Comparison of ENCODE assay signal across 26 mouse cellular contexts in the genomic region with DNA sequence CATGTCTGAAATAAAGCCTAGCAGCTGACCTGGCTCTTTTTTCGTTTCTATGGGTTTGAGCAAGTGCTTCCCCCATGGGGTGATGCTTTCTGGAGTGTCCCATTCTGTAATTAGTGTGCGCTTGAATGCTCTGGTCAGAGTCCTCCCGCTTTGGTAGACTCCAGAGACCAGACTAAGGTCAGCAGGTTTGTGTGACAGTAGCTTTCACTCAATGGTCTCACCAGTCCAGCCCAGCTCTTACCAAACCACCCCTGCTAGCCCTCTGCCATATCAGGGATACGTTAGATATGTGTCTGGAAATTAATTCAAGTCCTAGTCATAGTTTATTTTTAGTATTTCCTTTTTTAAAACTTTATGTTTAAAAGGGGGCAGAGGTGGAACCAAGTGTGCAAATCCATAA. TPM values are rescaled to one million over a fixed set of nuclear protein-coding genes. Genes with fewer than 3 reads are reported as not detected.
DNase-seq lines count a peak whose midpoint lies in the region; ATAC-seq and TF ChIP-seq lines count a peak whose summit lies in the region.
"Had no signal": no experiment of that assay in that cellular context is flagged by ENCODE, and none has a peak within 500 bp of the region (broad histone marks: within the 10 kb centered on the region; RNA-seq: fewer than 3 reads in every experiment).

No protein-coding gene starts in this region.

- TF ChIP-seq CTCF in heart, postnatal 0 days (IDR thresholded peaks at IDR 0.05; ENCODE audit: low read depth), result no peak
- TF ChIP-seq CTCF in kidney, postnatal 0 days (IDR thresholded peaks at IDR 0.05; ENCODE audit: low read depth), result no peak
- TF ChIP-seq CTCF in ES-Bruce4 (IDR thresholded peaks at IDR 0.05; ENCODE audit: low read depth, low read length), result no peak

- peaks cover 62% of the 10 kb centered on the region for H3K36me3 ChIP-seq in heart, embryonic 15.5 days
- peaks cover 57% of the 10 kb centered on the region for H3K36me3 ChIP-seq in heart, postnatal 0 days (replicated peaks; ENCODE audit: control insufficient read depth, insufficient read depth, low read length)
- H3K36me3 ChIP-seq in kidney, postnatal 0 days (ENCODE audit: insufficient read depth, low read length), result peaks cover 51% of the 10 kb centered on the region
- H3K36me3 ChIP-seq in ES-Bruce4 (ENCODE audit: control insufficient read depth, insufficient read depth, low read length, poor library complexity, severe bottlenecking), result peaks cover 44% of the 10 kb centered on the region

- H3K4me3 ChIP-seq in heart, embryonic 15.5 days, result no peak overlapping the region
- no peak overlapping the region for H3K4me3 ChIP-seq in heart, postnatal 0 days (ENCODE audit: low read depth, low read length)
- H3K4me3 ChIP-seq in kidney, postnatal 0 days (replicated peaks; ENCODE audit: low read depth, low read length), result no peak overlapping the region
- no peak overlapping the region for H3K4me3 ChIP-seq in ES-Bruce4 (ENCODE audit: low read depth, low read length)
- H3K4me3 ChIP-seq: embryonic facial prominence, embryonic 13.5 days; embryonic facial prominence, embryonic 15.5 days; erythroblast, embryonic 14.5 days; forebrain, embryonic 10.5 days; forebrain, embryonic 12.5 days had no signal

- no peak for TF ChIP-seq POLR2A in ES-Bruce4 (IDR thresholded peaks at IDR 0.05; ENCODE audit: insufficient read depth, low read length)

- no peaks in the 10 kb centered on the region; the same call in 1 of the 2 replicates for H3K9me3 ChIP-seq in heart, embryonic 15.5 days (replicated peaks)
- peaks cover 2% of the 10 kb centered on the region for H3K9me3 ChIP-seq in heart, postnatal 0 days (replicated peaks; ENCODE audit: control insufficient read depth, low read length)
- no peaks in the 10 kb centered on the region for H3K9me3 ChIP-seq in kidney, postnatal 0 days (replicated peaks; ENCODE audit: low read length)
- H3K9me3 ChIP-seq in ES-Bruce4 (replicated peaks; ENCODE audit: control insufficient read depth, insufficient read depth, low read length, poor library complexity, severe bottlenecking), result peaks cover 18% of the 10 kb centered on the region

- no peak for DNase-seq in heart, adult 18-20 months
- DNase-seq in heart, postnatal 0 days (ENCODE audit: low spot score), result peak; percentile 22
- DNase-seq in heart, postnatal 4 days, result no peak
- no peak for DNase-seq in kidney, postnatal 0 days (ENCODE audit: low spot score)
- DNase-seq in kidney, postnatal 4 days, result no peak
- DNase-seq: adrenal gland, adult 2 months; adrenal gland, postnatal 10 days; adrenal gland, postnatal 25 days; B cell, adult 2 months; cerebellum, adult 11 months; cerebellum, adult 18-20 months; cerebellum, adult 8-10 months; cerebellum, adult 9-11 months; cerebellum, postnatal 14 days; cerebellum, postnatal 36 days; embryo, embryonic 11 days had no signal

- TF ChIP-seq EP300 in heart, postnatal 0 days (IDR thresholded peaks at IDR 0.05; ENCODE audit: low read depth), result no peak
- TF ChIP-seq EP300 in ES-Bruce4 (IDR thresholded peaks at IDR 0.05; ENCODE audit: insufficient read depth, low read depth, low read length), result no peak

- H3K27ac ChIP-seq in heart, embryonic 15.5 days, result 0 out of 2 replicates have a peak overlapping the region, but pooled peaks have one; percentile 3
- 0 out of 2 replicates have a peak overlapping the region, but pooled peaks have one; percentile 8 for H3K27ac ChIP-seq in heart, postnatal 0 days (ENCODE audit: low read depth)
- H3K27ac ChIP-seq in kidney, postnatal 0 days, result no peak overlapping the region
- H3K27ac ChIP-seq in ES-Bruce4 (ENCODE audit: insufficient read depth, low read length), result peak overlapping the region; percentile 59; the same call in 1 of the 2 replicates
- H3K27ac ChIP-seq: embryonic facial prominence, embryonic 13.5 days; embryonic facial prominence, embryonic 15.5 days; forebrain, embryonic 10.5 days; forebrain, embryonic 12.5 days had no signal

- no peak for ATAC-seq in heart, embryonic 15.5 days (replicated peaks; ENCODE audit: insufficient number of reproducible peaks, insufficient read depth, low FRiP score, low read depth)
- peak; percentile 57; the same call in 1 of the 2 replicates for ATAC-seq in heart, postnatal 0 days (ENCODE audit: insufficient read depth, low read depth)
- peak; percentile 54; the same call in 1 of the 2 replicates for ATAC-seq in kidney, postnatal 0 days (replicated peaks; ENCODE audit: low FRiP score, low read depth)
- ATAC-seq: CD4-positive, CD25-positive, alpha-beta regulatory T cell, adult 4 months; forebrain, embryonic 14.5 days had no signal

- H3K4me1 ChIP-seq in heart, embryonic 15.5 days (replicated peaks), result peaks cover 7% of the 10 kb centered on the region; the same call in 1 of the 2 replicates
- peaks cover 3% of the 10 kb centered on the region; the same call in 1 of the 2 replicates for H3K4me1 ChIP-seq in heart, postnatal 0 days (ENCODE audit: control insufficient read depth, insufficient read depth)
- H3K4me1 ChIP-seq in kidney, postnatal 0 days (replicated peaks; ENCODE audit: insufficient read depth, low read length), result no peaks in the 10 kb centered on the region
- H3K4me1 ChIP-seq in ES-Bruce4 (ENCODE audit: control insufficient read depth, insufficient read depth, low read length), result no peaks in the 10 kb centered on the region
- H3K4me1 ChIP-seq: embryonic facial prominence, embryonic 13.5 days; embryonic facial prominence, embryonic 15.5 days; forebrain, embryonic 10.5 days; forebrain, embryonic 12.5 days had no signal

- H3K27me3 ChIP-seq in heart, embryonic 15.5 days, result no peaks in the 10 kb centered on the region
- H3K27me3 ChIP-seq in heart, postnatal 0 days (ENCODE audit: control insufficient read depth, insufficient read depth, low read length), result no peaks in the 10 kb centered on the region
- no peaks in the 10 kb centered on the region for H3K27me3 ChIP-seq in kidney, postnatal 0 days (ENCODE audit: insufficient read depth, low read length)
- H3K27me3 ChIP-seq in ES-Bruce4 (ENCODE audit: control insufficient read depth, insufficient read depth, low read length, poor library complexity, severe bottlenecking), result no peaks in the 10 kb centered on the region
- H3K27me3 ChIP-seq: CH12.LX; embryonic facial prominence, embryonic 13.5 days; embryonic facial prominence, embryonic 15.5 days; forebrain, embryonic 12.5 days had no signal

- no peak overlapping the region for H3K9ac ChIP-seq in heart, embryonic 15.5 days
- H3K9ac ChIP-seq in heart, postnatal 0 days (replicated peaks; ENCODE audit: low read depth, low read length), result no peak overlapping the region
- no peak overlapping the region for H3K9ac ChIP-seq in kidney, postnatal 0 days (ENCODE audit: low read depth, low read length)
- H3K9ac ChIP-seq in ES-Bruce4 (ENCODE audit: low read depth, poor library complexity, severe bottlenecking), result no peak overlapping the region
- H3K9ac ChIP-seq: embryonic facial prominence, embryonic 13.5 days; embryonic facial prominence, embryonic 15.5 days; forebrain, embryonic 12.5 days had no signal

- no peak overlapping the region for H3K4me2 ChIP-seq in heart, embryonic 15.5 days
- H3K4me2 ChIP-seq in heart, postnatal 0 days (ENCODE audit: low read depth, low read length), result no peak overlapping the region
- no peak overlapping the region for H3K4me2 ChIP-seq in kidney, postnatal 0 days (ENCODE audit: low read length)
- H3K4me2 ChIP-seq: embryonic facial prominence, embryonic 13.5 days; embryonic facial prominence, embryonic 15.5 days; forebrain, embryonic 12.5 days had no signal

- 79% methylated on average over 4 of the region's 4 CpGs for WGBS in heart, embryonic 15.5 days
- WGBS in heart, postnatal 0 days, result 68% methylated on average over 4 of the region's 4 CpGs
- WGBS in kidney, postnatal 0 days, result 88% methylated on average over 4 of the region's 4 CpGs

RNA-seq across cellular contexts. Expression of gene Tmem44, which starts 10.0 kb away (rescaled TPM):
- 19.3 and 22.2 TPM in 2 replicates for polyA plus RNA-seq in heart, embryonic 15.5 days (2015; fragmentation: Nextera tagmentation; extraction: Ambion mirVana)
- total RNA-seq in heart, adult 18-20 months (2021), result 1 to 10 TPM; 3.8 to 4.4 TPM
- 31.1 and 33.5 TPM in 2 replicates for total RNA-seq in heart, postnatal 0 days (2014; rRNA removed; ENCODE audit: low replicate concordance)
- 11.8 and 14.6 TPM in 2 replicates for polyA plus RNA-seq in heart, postnatal 0 days (2015; fragmentation: Nextera tagmentation; extraction: Ambion mirVana)
- 10 to 100 TPM; 19.4 to 19.7 TPM for total RNA-seq in heart, postnatal 4 days (2021)
- 13.4 and 13.8 TPM in 2 replicates for polyA plus RNA-seq in kidney, postnatal 0 days (2015; fragmentation: Nextera tagmentation; extraction: Ambion mirVana)
- 4.2 and 5.4 TPM in 2 replicates for polyA plus RNA-seq in ES-Bruce4 (2011; ENCODE audit: insufficient read depth, insufficient read length, low read depth, missing spikeins)

RNA-seq across cellular contexts. Expression of gene Lsg1, which starts 26.8 kb away (rescaled TPM):
- 34.8 and 36.2 TPM in 2 replicates for polyA plus RNA-seq in heart, embryonic 15.5 days (2015; fragmentation: Nextera tagmentation; extraction: Ambion mirVana)
- 10 to 100 TPM; 19.5 to 23.4 TPM for total RNA-seq in heart, adult 18-20 months (2021)
- total RNA-seq in heart, postnatal 0 days (2014; rRNA removed; ENCODE audit: low replicate concordance), result 11.6 and 15.8 TPM in 2 replicates
- 29.9 and 32.8 TPM in 2 replicates for polyA plus RNA-seq in heart, postnatal 0 days (2015; fragmentation: Nextera tagmentation; extraction: Ambion mirVana)
- 10 to 100 TPM; 31.5 to 33.2 TPM for total RNA-seq in heart, postnatal 4 days (2021)
- 55.3 and 59.3 TPM in 2 replicates for polyA plus RNA-seq in kidney, postnatal 0 days (2015; fragmentation: Nextera tagmentation; extraction: Ambion mirVana)
- polyA plus RNA-seq in ES-Bruce4 (2011; ENCODE audit: insufficient read depth, insufficient read length, low read depth, missing spikeins), result 70.9 and 73.3 TPM in 2 replicates

RNA-seq across cellular contexts. Expression of gene Fam43a, which starts 38.9 kb away (rescaled TPM):
- 17.5 and 20.5 TPM in 2 replicates for polyA plus RNA-seq in heart, embryonic 15.5 days (2015; fragmentation: Nextera tagmentation; extraction: Ambion mirVana)
- 10 to 100 TPM; 18.8 to 20.9 TPM for total RNA-seq in heart, adult 18-20 months (2021)
- total RNA-seq in heart, postnatal 0 days (2014; rRNA removed; ENCODE audit: low replicate concordance), result 40.6 and 46.0 TPM in 2 replicates
- 16.2 and 17.1 TPM in 2 replicates for polyA plus RNA-seq in heart, postnatal 0 days (2015; fragmentation: Nextera tagmentation; extraction: Ambion mirVana)
- total RNA-seq in heart, postnatal 4 days (2021), result 10 to 100 TPM; 26.2 to 29.0 TPM
- polyA plus RNA-seq in kidney, postnatal 0 days (2015; fragmentation: Nextera tagmentation; extraction: Ambion mirVana), result 18.5 and 19.9 TPM in 2 replicates
- polyA plus RNA-seq in ES-Bruce4 (2011; ENCODE audit: insufficient read depth, insufficient read length, low read depth, missing spikeins), result 14.2 and 15.8 TPM in 2 replicates
